Mouse (Mus musculus): ENCODE results near the gene Olfr1200.

Gene Olfr1200

DNA sequence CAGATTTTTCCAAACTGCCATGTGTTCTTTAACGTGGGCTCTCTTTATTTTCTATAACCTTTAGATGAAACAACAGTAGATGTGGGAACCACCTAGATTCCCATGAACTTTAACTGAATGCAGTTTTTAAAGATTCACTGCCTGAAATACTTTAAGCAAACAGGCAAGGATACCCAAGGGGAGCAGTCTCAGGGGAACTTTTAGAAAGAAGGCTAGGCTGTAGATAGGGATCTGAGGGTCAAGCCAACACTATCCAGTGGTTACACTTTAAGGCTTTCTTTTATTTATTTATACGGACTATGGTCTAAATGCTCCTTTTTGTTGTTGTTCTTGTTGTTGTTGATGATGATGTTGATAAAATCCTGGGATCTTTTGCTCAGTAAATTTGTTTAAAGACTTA lies at the start of gene Olfr1200:
Gene Olfr1200 (minus strand): TSS at position 101 of the 400 bp plus-strand sequence.
- DNase-seq, result no peak

GRCm38 (mm10) chr2:88814196-88814595 lies 43.9 kb upstream of the Olfr1200 start, which contains the start of gene Olfr1202:
Olfr1202 (plus strand) TSS chr2:88814496.
- DNase-seq, result no peak

DNA sequence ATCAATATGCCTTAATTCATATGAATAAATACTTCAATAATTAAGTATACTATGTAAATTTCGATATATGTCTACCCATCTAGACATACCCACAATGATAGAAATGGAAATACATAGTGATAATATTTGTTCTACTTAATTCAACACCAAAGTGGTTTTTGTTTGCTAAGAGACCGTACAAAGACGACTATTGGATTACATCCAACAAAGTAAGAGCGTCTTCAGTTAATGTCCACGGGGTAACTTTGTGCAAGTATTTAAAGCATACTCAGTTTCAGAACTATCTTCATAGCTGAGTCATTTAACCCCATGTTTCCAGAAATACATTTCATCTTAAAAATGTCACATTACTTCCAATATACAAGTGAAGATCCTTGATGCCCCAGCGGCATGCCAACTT lies 22.4 kb upstream of the Olfr1200 start, which contains the start of gene Olfr1201:
Gene Olfr1201 (plus strand): TSS at position 301 of the 400 bp plus-strand sequence.
- no peak for DNase-seq

GRCm38 (mm10) chr2:88760369-88760768 lies 9.9 kb downstream of the Olfr1200 start, which contains the start of gene Olfr1199:
Olfr1199 (minus strand) TSS chr2:88760469.
- no peak for DNase-seq

DNA sequence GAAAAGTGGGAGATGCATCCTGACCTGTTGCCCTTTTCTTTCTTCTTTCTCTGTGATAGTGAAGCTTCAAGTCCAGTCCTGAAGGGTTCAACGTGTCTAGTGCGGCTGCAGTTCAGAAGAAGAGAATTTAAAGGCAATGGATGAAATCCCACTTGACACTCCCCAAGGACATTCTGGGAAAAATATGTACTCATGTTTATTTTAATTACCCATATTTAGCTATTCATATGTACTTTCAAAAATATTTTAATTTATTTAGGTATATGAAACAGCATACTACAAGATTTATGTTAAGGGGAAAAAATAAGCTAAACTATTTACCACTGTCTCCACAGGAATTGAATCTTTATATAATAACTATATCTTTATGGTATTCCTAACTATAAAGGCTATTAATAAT lies 19.0 kb downstream of the Olfr1200 start, which contains the start of gene Olfr1198:
Gene Olfr1198 (minus strand): TSS at position 101 of the 400 bp plus-strand sequence.
- DNase-seq, result no peak

GRCm38 (mm10) chr2:88743379-88743778 lies 26.9 kb downstream of the Olfr1200 start:
- DNase-seq, result no peak

- DNase-seq, result no peak
Measured at GRCm38 (mm10) chr2:88732266-88732665, 38.0 kb downstream of the Olfr1200 start, which contains the start of gene Olfr1197. Olfr1197 (minus strand) TSS chr2:88732366.
